Mouse (Mus musculus): ENCODE measurements around the gene Polr2a.
"Not testable (repeated sequence)": the region's sequence is repeated elsewhere in the genome, so short reads cannot be mapped to it uniquely, and the experiment has no call there.

The Polr2a gene

GRCm38 (mm10) chr11:69754233-69754632 lies 4.2 kb downstream of the Polr2a start:
- DNase-seq (ENCODE audit: low spot score in 2 of 2), result no peak

GRCm38 (mm10) chr11:69752686-69753085 lies 5.8 kb downstream of the Polr2a start:
- no peak for DNase-seq (ENCODE audit: low spot score in 2 of 2)

GRCm38 (mm10) chr11:69751635-69752034 lies 6.8 kb downstream of the Polr2a start:
- no peak for DNase-seq (ENCODE audit: low spot score in 2 of 2)

GRCm38 (mm10) chr11:69731408-69731807 lies 27.0 kb downstream of the Polr2a start:
- DNase-seq (ENCODE audit: low spot score in 2 of 2), result not testable (repeated sequence)

- DNase-seq (ENCODE audit: low spot score in 2 of 2), result peak; percentile 15 to 24
Observed at GRCm38 (mm10) chr11:69729063-69729462, 29.4 kb downstream of the Polr2a start.

GRCm38 (mm10) chr11:69725951-69726350 lies 32.5 kb downstream of the Polr2a start:
- no peak for DNase-seq (ENCODE audit: low spot score in 2 of 2)

GRCm38 (mm10) chr11:69723074-69723473 lies 35.4 kb downstream of the Polr2a start:
- no peak for DNase-seq (ENCODE audit: low spot score in 2 of 2)

GRCm38 (mm10) chr11:69720852-69721251 lies 37.6 kb downstream of the Polr2a start:
- no peak for DNase-seq (ENCODE audit: low spot score in 2 of 2)

GRCm38 (mm10) chr11:69719423-69719822 lies 39.0 kb downstream of the Polr2a start:
- DNase-seq (ENCODE audit: low spot score in 2 of 2), result no peak

- DNase-seq (ENCODE audit: low spot score in 2 of 2), result no peak
Observed at GRCm38 (mm10) chr11:69718661-69719060, 39.8 kb downstream of the Polr2a start.

- DNase-seq (ENCODE audit: low spot score in 2 of 2), result no peak
Observed at GRCm38 (mm10) chr11:69716953-69717352, 41.5 kb downstream of the Polr2a start.

- peak; percentile 19 to 26 for DNase-seq (ENCODE audit: low spot score in 2 of 2)
Observed at GRCm38 (mm10) chr11:69715929-69716328, 42.5 kb downstream of the Polr2a start.

- no peak for DNase-seq (ENCODE audit: low spot score in 2 of 2)
Observed at GRCm38 (mm10) chr11:69715482-69715881, 43.0 kb downstream of the Polr2a start.

- no peak for DNase-seq (ENCODE audit: low spot score in 2 of 2)
Observed at GRCm38 (mm10) chr11:69714636-69715329, 43.7 kb downstream of the Polr2a start.

- no peak for DNase-seq (ENCODE audit: low spot score in 2 of 2)
Observed at GRCm38 (mm10) chr11:69712954-69713672, 45.3 kb downstream of the Polr2a start.

- DNase-seq (ENCODE audit: low spot score in 2 of 2), result no peak
Observed at GRCm38 (mm10) chr11:69711082-69711481, 47.4 kb downstream of the Polr2a start.

GRCm38 (mm10) chr11:69710470-69710869 lies 48.0 kb downstream of the Polr2a start:
- DNase-seq (ENCODE audit: low spot score in 2 of 2), result no peak

GRCm38 (mm10) chr11:69709554-69710446 lies 48.6 kb downstream of the Polr2a start:
- DNase-seq (ENCODE audit: low spot score in 2 of 2), result no peak

GRCm38 (mm10) chr11:69708614-69709265 lies 49.7 kb downstream of the Polr2a start:
- no peak for DNase-seq (ENCODE audit: low spot score in 2 of 2)

GRCm38 (mm10) chr11:69707873-69708381 lies 50.5 kb downstream of the Polr2a start:
- DNase-seq (ENCODE audit: low spot score in 2 of 2), result no peak

- no peak for DNase-seq (ENCODE audit: low spot score in 2 of 2)
Observed at GRCm38 (mm10) chr11:69707480-69707847, 51.0 kb downstream of the Polr2a start.
